Mouse (Mus musculus): ENCODE measurements at regions not wholly inside any gene's neighbourhood (a gene's known extent, or its start where the extent isn't known, plus 50 kb on each side); places are given as distances from the start of the nearest gene placed in this dataset.

DNA sequence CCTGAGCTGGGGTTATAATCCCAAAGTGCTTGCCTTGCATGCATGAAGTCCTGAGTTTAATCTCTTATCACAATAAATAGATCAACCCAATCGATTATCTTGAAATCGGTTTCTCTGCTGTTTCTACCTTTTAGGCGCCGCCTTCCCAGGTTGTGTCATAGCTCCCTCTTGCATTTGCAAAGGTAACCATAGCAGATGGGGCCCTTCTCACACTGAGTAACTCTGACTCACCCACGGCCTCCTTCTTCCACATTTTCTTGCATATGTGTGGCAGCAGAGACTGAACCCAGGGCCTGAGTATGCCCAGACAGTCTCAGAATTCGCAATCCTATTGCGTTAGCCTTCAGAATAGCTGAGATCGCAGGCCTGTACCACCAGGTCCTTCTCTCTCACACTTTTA is 570.7 kb upstream of the Gm10131 start:
- no peaks in the 10 kb centered on the region for H3K9me3 ChIP-seq (ENCODE audit: control insufficient read depth, low read length)
- DNase-seq (ENCODE audit: low spot score) (no peak), ATAC-seq (ENCODE audit: insufficient read depth, low FRiP score, low TSS enrichment) (no peak)
- no peak overlapping the region for H3K27ac ChIP-seq (ENCODE audit: low read depth, low read length)
- H3K4me3 ChIP-seq (ENCODE audit: low read depth, low read length): no peak overlapping the region
- no peak overlapping the region for H3K4me2 ChIP-seq (ENCODE audit: low read depth)
- no peaks in the 10 kb centered on the region for H3K27me3 ChIP-seq (ENCODE audit: control insufficient read depth, insufficient read depth, low read length)
- H3K36me3 ChIP-seq (ENCODE audit: control insufficient read depth, insufficient read depth, low read length): no peaks in the 10 kb centered on the region
- H3K9ac ChIP-seq (ENCODE audit: low read length): no peak overlapping the region
- WGBS: 93% methylated on average over 8 of the region's 8 CpGs
- H3K4me1 ChIP-seq (ENCODE audit: control insufficient read depth, insufficient read depth, low read length): peaks cover 10% of the 10 kb centered on the region

DNA sequence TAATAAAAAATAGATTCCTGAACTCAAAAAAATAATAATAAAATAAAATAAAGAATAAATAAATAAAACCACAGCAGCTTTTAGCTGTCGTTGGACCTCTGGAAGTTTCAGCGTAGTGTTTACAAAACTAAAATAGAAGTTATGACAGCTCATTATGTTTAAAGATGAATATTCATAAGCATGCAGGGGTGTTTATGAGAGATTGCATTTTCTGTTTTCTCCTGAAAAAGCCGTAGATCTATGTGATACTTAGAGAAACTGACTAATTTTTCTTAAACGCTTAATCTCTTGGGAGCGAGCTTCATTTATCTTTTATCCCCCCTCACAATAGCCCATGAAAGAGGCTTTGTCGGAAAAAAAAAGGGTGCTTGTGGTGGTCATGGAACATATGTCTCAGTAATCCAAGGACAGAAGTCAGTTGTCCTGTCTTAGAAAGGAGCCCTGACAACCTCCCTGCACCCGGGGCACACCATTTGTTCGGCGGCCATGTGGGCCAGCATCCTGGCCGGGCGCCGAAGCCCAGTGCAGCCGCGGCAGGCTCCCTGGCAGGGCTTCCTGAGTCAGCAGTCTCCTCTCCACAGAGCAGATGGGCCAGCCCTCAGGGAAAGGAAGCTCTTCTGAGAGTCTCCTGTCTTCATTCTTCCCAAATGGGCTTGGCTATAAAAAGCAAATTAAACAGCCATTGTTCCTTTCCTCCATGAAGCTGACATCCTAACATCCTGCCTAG is 568.2 kb upstream of the Gm10131 start:
- H3K9ac ChIP-seq (ENCODE audit: low read length): peak overlapping the region; percentile 26; the same call in 1 of the 2 replicates
- DNase-seq (ENCODE audit: low spot score): peak; percentile 87
- ATAC-seq (ENCODE audit: insufficient read depth, low FRiP score, low TSS enrichment): peak; percentile 97
- H3K4me1 ChIP-seq (ENCODE audit: control insufficient read depth, insufficient read depth, low read length): peaks cover 10% of the 10 kb centered on the region
- H3K27ac ChIP-seq (ENCODE audit: low read depth, low read length): peak overlapping the region; percentile 83
- H3K4me3 ChIP-seq (ENCODE audit: low read depth, low read length): no peak overlapping the region
- no peaks in the 10 kb centered on the region for H3K36me3 ChIP-seq (ENCODE audit: control insufficient read depth, insufficient read depth, low read length)
- H3K9me3 ChIP-seq (ENCODE audit: control insufficient read depth, low read length): no peaks in the 10 kb centered on the region
- peak overlapping the region; percentile 16; the same call in 1 of the 2 replicates for H3K4me2 ChIP-seq (ENCODE audit: low read depth)
- WGBS: 17% methylated on average over 14 of the region's 14 CpGs
- H3K27me3 ChIP-seq (ENCODE audit: control insufficient read depth, insufficient read depth, low read length): no peaks in the 10 kb centered on the region

DNA sequence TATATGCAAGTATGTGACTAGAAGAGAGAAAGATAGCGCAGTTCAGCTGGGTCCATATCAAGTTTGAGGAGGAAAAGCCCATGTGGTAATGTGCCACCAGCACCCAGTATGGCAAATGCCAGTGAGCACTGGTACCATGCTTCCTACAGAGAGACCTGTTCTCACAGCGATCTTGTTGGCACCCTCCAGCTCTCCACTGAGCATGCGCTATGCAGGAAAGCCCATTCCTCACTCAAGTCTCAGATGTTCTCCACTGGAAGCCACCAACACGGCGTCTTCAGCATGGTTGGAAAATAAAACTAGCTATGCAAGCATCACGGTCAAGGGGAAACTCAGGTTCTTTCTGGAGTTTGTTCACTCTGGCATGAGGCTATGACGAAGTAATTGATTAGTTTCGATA is 567.3 kb upstream of the Gm10131 start:
- no peaks in the 10 kb centered on the region for H3K27me3 ChIP-seq (ENCODE audit: control insufficient read depth, insufficient read depth, low read length)
- H3K9ac ChIP-seq (ENCODE audit: low read length): no peak overlapping the region
- H3K9me3 ChIP-seq (ENCODE audit: control insufficient read depth, low read length): no peaks in the 10 kb centered on the region
- no peak for DNase-seq (ENCODE audit: low spot score)
- H3K4me3 ChIP-seq (ENCODE audit: low read depth, low read length): no peak overlapping the region
- no peak overlapping the region for H3K4me2 ChIP-seq (ENCODE audit: low read depth)
- WGBS: 88% methylated on average over 8 of the region's 8 CpGs
- no peak overlapping the region for H3K27ac ChIP-seq (ENCODE audit: low read depth, low read length)
- H3K4me1 ChIP-seq (ENCODE audit: control insufficient read depth, insufficient read depth, low read length): peaks cover 10% of the 10 kb centered on the region
- no peak for ATAC-seq (ENCODE audit: insufficient read depth, low FRiP score, low TSS enrichment)
- H3K36me3 ChIP-seq (ENCODE audit: control insufficient read depth, insufficient read depth, low read length): no peaks in the 10 kb centered on the region

DNA sequence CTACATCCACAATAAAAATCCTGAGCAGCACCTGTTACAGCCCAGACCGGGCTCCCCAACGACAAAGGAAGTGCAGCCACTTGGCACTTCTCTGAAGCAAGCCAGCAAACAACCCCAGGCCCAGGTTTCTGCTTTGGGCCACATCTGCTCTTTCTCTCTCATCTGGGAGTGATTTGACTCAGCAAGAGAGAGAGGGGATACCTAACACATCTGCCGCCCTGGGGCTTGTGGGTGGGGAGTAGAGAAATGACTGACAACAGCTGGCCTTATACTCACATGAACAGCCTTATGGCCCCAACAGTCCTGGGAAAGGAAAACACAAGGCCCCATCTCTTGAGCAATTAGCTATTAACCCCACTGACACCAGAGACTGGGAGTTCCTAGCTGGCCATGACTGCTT is 560.2 kb upstream of the Gm10131 start:
- ATAC-seq (ENCODE audit: insufficient read depth, low FRiP score, low TSS enrichment) (no peak), DNase-seq (ENCODE audit: low spot score) (peak; percentile 23)
- Histone ChIP-seq H3K4me1 (ENCODE audit: control insufficient read depth, insufficient read depth, low read length) (no peaks in the 10 kb centered on the region), H3K9ac (ENCODE audit: low read length) (no peak overlapping the region), H3K4me3 (ENCODE audit: low read depth, low read length) (no peak overlapping the region), H3K36me3 (ENCODE audit: control insufficient read depth, insufficient read depth, low read length) (no peaks in the 10 kb centered on the region), H3K27ac (ENCODE audit: low read depth, low read length) (no peak overlapping the region), H3K27me3 (ENCODE audit: control insufficient read depth, insufficient read depth, low read length) (no peaks in the 10 kb centered on the region), H3K4me2 (ENCODE audit: low read depth) (no peak overlapping the region), H3K9me3 (ENCODE audit: control insufficient read depth, low read length) (no peaks in the 10 kb centered on the region)
- WGBS: 31% methylated on average over 3 of the region's 3 CpGs

DNA sequence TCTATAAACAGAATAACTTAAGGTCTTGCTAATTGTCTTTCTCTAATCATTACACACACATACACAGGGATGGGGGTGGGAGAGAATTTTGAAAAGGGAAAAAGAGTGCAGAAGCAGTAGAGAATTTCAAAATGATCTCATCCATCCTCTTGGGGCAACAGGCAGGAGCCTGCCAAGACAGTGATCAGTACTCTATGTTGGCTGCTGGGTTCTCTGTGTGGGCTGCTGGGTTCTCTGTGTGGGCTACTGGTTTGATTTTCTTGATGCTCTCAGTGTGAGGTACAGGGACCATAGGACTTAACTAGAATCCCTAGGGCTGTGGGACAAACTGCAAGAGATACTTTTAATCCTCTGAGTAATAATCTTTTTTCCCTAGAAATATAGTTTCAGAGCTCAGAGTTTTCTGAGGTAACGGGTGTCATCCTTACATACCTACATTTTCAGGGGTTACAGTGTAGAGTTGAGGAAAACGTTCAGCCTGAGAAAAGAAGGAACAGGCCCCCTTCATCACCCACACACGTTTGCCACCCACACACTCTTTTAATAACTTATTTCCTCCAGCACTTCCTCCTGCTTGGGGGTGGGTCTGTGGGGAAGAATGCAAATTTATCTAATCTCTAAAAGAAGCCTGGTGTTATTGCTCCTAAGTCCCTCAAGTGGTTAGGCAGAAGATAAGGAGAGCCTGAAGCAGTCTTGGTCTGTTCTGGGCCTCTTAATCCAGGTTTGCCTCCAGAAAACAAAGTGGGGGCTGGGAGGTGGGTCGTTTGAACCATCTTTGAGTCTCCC is 559.6 kb upstream of the Gm10131 start:
- H3K9me3 ChIP-seq (ENCODE audit: control insufficient read depth, low read length): no peaks in the 10 kb centered on the region
- ATAC-seq (ENCODE audit: insufficient read depth, low FRiP score, low TSS enrichment) (no peak), DNase-seq (ENCODE audit: low spot score) (no peak)
- no peak overlapping the region for H3K9ac ChIP-seq (ENCODE audit: low read length)
- H3K27me3 ChIP-seq (ENCODE audit: control insufficient read depth, insufficient read depth, low read length): no peaks in the 10 kb centered on the region
- no peak overlapping the region for H3K4me3 ChIP-seq (ENCODE audit: low read depth, low read length)
- H3K36me3 ChIP-seq (ENCODE audit: control insufficient read depth, insufficient read depth, low read length): no peaks in the 10 kb centered on the region
- H3K4me1 ChIP-seq (ENCODE audit: control insufficient read depth, insufficient read depth, low read length): no peaks in the 10 kb centered on the region
- no peak overlapping the region for H3K4me2 ChIP-seq (ENCODE audit: low read depth)
- 44% methylated on average over 4 of the region's 4 CpGs for WGBS
- H3K27ac ChIP-seq (ENCODE audit: low read depth, low read length): no peak overlapping the region

DNA sequence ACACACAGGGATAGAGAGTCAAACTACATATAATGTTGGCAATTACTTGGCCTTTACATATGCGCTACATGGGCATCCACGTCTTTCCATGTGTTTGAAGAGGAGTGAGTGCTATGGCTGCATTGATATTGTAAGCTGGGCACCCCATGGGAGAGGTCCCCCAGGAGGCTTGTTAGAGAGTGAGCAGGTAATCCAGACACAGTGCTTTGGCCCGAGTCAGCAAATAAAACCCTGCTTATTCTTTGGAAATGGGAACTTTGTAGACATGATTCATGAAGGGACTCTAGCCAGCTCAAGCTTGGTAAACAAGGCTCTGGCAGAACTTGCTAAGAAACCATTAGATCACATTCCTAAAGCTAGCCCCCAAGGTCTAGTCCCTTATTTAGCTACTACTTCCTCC is 557.6 kb upstream of the Gm10131 start:
- Histone ChIP-seq H3K4me2 (ENCODE audit: low read depth) (no peak overlapping the region), H3K9me3 (ENCODE audit: control insufficient read depth, low read length) (no peaks in the 10 kb centered on the region), H3K27ac (ENCODE audit: low read depth, low read length) (no peak overlapping the region), H3K36me3 (ENCODE audit: control insufficient read depth, insufficient read depth, low read length) (no peaks in the 10 kb centered on the region), H3K4me1 (ENCODE audit: control insufficient read depth, insufficient read depth, low read length) (no peaks in the 10 kb centered on the region), H3K9ac (ENCODE audit: low read length) (no peak overlapping the region), H3K27me3 (ENCODE audit: control insufficient read depth, insufficient read depth, low read length) (no peaks in the 10 kb centered on the region), H3K4me3 (ENCODE audit: low read depth, low read length) (no peak overlapping the region)
- WGBS: 87% methylated on average over 3 of the region's 3 CpGs
- DNase-seq (ENCODE audit: low spot score) (no peak), ATAC-seq (ENCODE audit: insufficient read depth, low FRiP score, low TSS enrichment) (no peak)

DNA sequence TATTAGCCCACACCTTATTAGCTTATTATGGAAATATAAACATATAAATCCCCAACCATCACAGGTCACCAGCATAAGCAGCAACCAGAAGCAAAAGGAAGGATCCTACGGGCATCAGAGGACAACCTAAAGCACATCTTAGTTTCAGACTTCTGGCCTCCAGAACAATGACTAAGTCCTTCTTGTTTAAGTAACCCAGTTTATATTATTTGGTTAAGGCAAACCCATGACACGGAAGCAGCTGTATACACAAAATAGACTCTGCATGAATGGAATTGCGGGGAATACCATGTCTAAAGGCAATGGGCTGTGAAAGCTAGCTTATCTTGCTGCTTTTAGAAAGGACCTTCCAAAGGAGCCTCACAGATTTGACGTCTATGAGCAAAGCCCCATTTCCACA is 552.9 kb upstream of the Gm10131 start:
- no peak overlapping the region for H3K4me2 ChIP-seq (ENCODE audit: low read depth)
- H3K4me1 ChIP-seq (ENCODE audit: control insufficient read depth, insufficient read depth, low read length): no peaks in the 10 kb centered on the region
- no peaks in the 10 kb centered on the region for H3K9me3 ChIP-seq (ENCODE audit: control insufficient read depth, low read length)
- H3K27ac ChIP-seq (ENCODE audit: low read depth, low read length): no peak overlapping the region
- WGBS: 76% methylated on average over 4 of the region's 4 CpGs
- ATAC-seq (ENCODE audit: insufficient read depth, low FRiP score, low TSS enrichment) (no peak), DNase-seq (ENCODE audit: low spot score) (no peak)
- H3K9ac ChIP-seq (ENCODE audit: low read length): no peak overlapping the region
- H3K27me3 ChIP-seq (ENCODE audit: control insufficient read depth, insufficient read depth, low read length): no peaks in the 10 kb centered on the region
- no peaks in the 10 kb centered on the region for H3K36me3 ChIP-seq (ENCODE audit: control insufficient read depth, insufficient read depth, low read length)
- no peak overlapping the region for H3K4me3 ChIP-seq (ENCODE audit: low read depth, low read length)

DNA sequence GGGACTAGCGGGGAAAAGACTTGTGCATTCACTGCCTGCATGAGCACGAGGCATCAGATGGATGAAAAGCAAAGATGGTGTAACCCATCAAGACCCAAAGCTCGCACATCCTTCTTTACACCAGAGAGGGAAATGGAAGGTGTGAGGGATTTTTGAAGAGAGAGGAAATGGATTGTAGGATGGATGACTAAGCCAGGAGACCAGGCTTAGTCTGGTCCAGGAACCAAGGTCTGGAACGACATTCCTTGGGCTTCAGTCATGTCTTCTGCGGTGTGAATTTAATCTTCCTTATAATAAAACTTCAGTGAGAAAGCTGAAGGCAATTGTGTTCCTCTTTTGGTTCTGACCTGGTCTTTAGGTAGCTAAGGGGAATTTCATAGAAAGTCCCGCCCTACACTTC is 551.0 kb upstream of the Gm10131 start:
- Histone ChIP-seq H3K9me3 (ENCODE audit: control insufficient read depth, low read length) (no peaks in the 10 kb centered on the region), H3K27me3 (ENCODE audit: control insufficient read depth, insufficient read depth, low read length) (no peaks in the 10 kb centered on the region), H3K27ac (ENCODE audit: low read depth, low read length) (no peak overlapping the region), H3K4me2 (ENCODE audit: low read depth) (no peak overlapping the region), H3K9ac (ENCODE audit: low read length) (no peak overlapping the region), H3K4me3 (ENCODE audit: low read depth, low read length) (no peak overlapping the region), H3K4me1 (ENCODE audit: control insufficient read depth, insufficient read depth, low read length) (no peaks in the 10 kb centered on the region), H3K36me3 (ENCODE audit: control insufficient read depth, insufficient read depth, low read length) (no peaks in the 10 kb centered on the region)
- 94% methylated on average over 6 of the region's 6 CpGs for WGBS
- DNase-seq (ENCODE audit: low spot score) (no peak), ATAC-seq (ENCODE audit: insufficient read depth, low FRiP score, low TSS enrichment) (no peak)

DNA sequence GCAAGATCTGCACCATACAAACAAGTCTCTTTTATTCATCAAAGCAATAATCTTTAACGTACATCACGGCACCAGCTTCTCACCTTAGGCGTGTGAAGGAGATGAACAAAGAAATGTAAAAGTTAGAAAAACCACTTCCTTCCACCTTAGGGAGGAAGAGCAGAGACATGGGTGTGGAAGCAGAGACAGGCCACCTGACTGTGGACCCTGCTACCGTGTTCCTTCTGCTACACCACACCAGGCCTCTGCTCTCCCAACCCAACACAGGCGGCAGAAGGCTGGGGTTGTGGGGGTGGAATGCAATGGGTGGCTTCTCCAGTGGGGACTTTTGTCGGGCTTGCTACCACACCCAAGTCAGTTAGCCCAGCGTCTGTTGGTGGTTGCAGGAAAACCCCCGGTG is 540.2 kb upstream of the Gm10131 start:
- Histone ChIP-seq H3K27me3 (ENCODE audit: control insufficient read depth, insufficient read depth, low read length) (no peaks in the 10 kb centered on the region), H3K27ac (ENCODE audit: low read depth, low read length) (no peak overlapping the region), H3K4me1 (ENCODE audit: control insufficient read depth, insufficient read depth, low read length) (no peaks in the 10 kb centered on the region), H3K4me3 (ENCODE audit: low read depth, low read length) (no peak overlapping the region), H3K9me3 (ENCODE audit: control insufficient read depth, low read length) (no peaks in the 10 kb centered on the region), H3K36me3 (ENCODE audit: control insufficient read depth, insufficient read depth, low read length) (no peaks in the 10 kb centered on the region), H3K4me2 (ENCODE audit: low read depth) (no peak overlapping the region), H3K9ac (ENCODE audit: low read length) (no peak overlapping the region)
- 92% methylated on average over 8 of the region's 8 CpGs for WGBS
- DNase-seq (ENCODE audit: low spot score): no peak
- no peak for ATAC-seq (ENCODE audit: insufficient read depth, low FRiP score, low TSS enrichment)

Data from neural tube, embryonic 11.5 days (tissue).